Mouse (Mus musculus): ENCODE measurements around the gene Dtl.
"Not testable (repeated sequence)": the region's sequence is repeated elsewhere in the genome, so short reads cannot be mapped to it uniquely, and the experiment has no call there.

The Dtl gene

DNA sequence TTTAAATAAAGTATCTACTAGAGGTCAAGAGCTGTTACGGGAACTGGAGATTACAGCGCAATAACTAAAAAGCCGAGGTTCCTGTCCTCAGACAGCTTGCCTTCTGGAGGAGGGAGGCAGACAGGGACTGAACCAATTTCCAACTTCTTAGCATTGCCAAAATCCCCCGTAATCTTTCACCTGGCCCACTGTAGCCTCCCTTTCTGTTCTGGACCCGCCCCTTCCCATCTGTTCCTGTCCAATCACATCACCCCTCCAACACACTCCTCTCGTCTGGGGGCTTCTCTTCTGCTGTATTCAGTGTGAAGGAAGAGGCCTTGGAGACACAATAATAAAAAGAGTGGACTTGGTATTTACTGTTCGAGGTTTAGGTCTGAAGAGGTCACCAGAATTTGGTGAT lies 55.1 kb downstream of the Dtl start:
- no peak for DNase-seq (ENCODE audit: extremely low read depth, low read depth, low spot score)

DNA sequence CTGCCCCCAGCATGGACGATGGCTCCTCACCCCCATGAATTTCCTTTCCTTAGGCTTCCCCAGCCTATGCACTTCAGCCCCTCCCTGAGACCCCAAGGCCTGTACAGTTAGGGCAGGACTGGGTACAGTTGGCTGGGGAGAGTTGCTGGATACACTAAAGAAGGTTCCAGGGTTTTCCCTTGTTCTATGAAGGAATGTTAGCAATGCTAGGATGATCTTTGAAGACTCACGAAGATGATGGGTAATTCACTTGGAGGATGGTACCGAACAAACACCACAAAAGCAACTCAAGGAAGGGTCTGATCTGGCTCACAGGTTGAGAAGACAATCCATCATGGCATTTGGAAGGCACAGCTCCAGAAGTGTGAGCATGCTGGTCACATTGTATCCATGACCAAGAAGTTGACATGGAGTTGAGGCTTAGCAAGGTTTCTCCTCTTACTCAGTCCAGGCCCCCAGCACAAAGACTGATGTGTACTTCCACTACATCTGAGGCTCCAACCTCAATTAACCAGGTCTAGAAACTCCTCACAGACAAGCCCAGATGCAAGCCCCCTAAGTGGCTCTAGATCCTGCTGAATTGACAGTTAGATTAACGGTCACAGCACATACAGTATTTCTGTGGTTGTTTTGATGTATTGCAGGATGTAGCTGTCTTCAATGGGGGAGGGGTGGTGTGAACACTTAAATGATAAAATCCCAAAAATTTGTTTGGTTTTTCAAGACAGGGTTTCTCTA lies 55.8 kb downstream of the Dtl start:
- DNase-seq (ENCODE audit: extremely low read depth, low read depth, low spot score), result no peak

DNA sequence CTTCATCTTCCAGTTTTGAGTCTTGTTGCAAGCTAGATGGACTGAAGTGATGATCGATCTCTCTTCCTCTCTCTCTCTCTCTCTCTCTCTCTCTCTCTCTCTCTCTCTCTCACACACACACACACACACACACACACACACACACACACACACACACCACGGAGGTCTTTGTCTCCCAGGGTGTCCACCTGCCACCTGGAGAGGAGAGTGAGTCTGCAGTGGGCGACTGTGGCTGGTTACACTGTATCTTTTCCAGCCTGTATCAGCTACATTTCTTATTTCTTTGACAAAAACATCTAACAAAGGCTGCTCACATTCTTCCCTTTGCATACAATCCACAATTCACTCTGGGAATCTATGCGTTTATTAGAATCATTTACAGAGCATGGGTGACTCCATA lies 56.4 kb downstream of the Dtl start:
- DNase-seq (ENCODE audit: extremely low read depth, low read depth, low spot score), result no peak

DNA sequence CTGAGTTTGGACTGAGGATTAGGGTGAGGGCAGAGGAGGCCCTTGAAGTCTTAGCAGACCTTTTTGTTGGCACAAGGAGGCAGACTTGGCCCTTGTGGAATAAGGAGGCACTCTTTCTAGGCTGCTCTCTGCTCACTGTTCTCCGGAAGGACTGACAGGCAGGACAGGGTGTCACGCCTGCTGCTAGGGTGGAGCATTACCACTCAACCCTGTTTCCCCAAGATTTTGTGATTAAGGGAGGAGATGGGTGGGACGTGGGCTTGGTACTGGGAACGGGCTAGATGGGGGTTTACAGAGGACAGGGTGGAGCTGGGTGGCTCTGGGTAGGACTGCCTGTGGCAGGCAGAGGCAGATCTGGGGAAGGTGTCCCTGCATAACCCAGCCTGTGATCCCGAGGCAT lies 57.4 kb downstream of the Dtl start:
- no peak for DNase-seq (ENCODE audit: extremely low read depth, low read depth, low spot score)

DNA sequence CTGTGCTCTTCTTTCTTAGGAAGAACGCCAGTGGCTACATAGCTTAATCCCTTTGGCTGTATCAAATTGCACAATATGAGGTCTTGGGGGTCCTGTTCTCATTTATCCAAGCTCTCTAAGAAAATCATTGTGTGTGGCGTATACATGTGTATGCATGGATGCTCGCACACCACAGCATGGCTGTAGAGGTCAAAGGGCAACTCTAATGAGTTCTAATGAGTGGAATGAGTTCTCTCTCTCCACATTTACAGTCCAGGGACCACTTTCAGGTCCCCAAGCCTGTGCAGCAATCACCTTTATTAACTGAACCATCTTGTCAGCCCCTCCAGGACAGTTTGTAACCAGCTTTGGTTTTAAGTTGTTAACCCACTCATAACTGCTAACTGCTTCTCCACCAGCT lies 58.3 kb downstream of the Dtl start:
- no peak for DNase-seq (ENCODE audit: extremely low read depth, low read depth, low spot score)

DNA sequence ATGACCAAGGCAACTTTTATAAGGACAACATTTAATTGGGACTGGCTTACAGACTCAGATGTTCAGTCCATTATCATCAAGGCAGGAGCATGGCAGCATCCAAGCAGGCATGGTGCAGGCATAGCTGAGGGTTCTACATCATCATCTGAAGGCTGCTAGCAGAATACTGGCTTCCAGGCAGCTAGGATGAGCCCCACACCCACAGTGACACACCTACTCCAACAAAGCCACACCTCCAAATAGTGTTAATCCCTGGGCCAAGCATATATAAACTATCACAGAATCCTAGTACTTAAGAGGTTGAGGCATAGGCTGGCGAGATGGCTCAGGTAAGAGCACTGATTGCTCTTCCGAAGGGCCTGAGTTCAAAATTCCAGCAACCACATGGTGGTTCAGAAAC lies 59.0 kb downstream of the Dtl start:
- not testable (repeated sequence) for DNase-seq (ENCODE audit: extremely low read depth, low read depth, low spot score)

DNA sequence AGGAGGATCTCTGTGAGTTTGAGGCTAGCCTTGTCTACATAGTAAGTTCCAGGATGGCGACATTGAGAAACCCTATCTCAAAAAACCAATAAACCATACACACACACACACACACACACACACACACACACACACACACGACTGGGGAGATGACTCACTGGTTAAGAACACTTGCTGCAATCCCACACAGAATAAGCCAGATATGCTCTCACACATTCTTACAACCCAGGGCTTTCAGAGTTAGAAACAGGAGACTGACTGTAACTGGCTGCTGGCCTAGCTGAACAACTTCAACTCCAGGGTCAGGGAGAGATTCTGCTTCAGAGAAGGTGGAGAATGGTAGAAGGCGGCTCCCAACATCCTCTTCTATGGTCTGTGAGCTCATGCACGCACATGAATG lies 62.1 kb downstream of the Dtl start:
- no peak for DNase-seq (ENCODE audit: extremely low read depth, low read depth, low spot score)

DNA sequence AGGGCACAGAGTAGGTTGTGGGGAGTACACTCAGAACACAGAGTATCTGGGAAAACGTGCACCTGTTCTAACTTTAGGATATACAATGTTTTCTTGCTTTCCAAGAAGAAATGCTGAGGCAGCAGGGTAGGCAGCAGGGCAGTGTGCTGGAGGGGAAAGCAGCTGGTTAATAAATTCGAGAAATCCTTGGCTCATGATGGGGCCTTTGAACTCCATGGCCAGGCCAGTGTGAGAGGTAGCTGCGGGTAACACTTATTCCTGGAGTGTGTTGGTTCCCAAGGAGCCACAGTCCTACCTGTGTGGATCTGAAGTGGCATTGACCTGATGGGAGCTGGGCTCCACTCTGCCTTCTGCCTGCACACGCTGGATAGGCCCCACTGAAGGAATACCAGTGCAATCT lies 63.0 kb downstream of the Dtl start:
- DNase-seq (ENCODE audit: extremely low read depth, low read depth, low spot score), result no peak

DNA sequence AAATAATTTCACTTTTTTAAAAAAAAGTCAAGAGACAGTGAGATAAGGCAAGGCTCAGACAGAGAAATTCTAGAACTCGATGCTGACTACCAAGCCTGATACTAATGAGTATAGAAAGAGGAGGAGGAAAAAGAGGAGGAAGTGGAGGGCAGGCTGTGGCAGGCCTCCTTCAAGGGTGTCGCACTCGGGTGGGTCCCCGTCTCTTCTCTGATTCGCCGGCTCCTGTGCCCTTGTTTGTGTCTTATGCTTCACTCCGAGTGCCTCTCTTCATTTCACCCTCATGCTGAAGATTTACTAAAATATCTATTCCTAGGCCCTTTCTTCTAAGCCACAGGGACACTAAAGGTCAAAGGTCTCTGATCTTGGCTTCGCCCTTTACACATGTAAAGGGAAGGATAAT lies 63.8 kb downstream of the Dtl start:
- DNase-seq (ENCODE audit: extremely low read depth, low read depth, low spot score), result no peak

DNA sequence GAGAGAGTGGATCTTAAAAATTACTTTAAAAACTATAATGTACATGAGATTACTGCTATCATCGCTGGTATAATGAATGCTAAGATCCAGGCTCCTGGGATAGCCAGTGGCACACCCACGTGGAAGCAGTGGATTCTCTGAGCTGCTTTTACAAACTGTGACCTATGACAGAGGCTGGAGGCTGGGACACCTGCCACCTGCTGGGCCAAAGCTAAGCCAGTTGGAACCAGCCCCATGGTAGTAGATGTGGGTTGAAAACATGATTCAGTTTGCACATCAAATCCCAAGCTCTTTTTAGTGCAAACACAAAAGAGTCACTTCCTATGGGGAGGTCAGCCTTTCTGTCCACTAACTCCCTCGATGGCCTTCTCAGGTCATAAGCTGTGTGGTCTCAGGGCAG lies 65.5 kb downstream of the Dtl start:
- DNase-seq (ENCODE audit: extremely low read depth, low read depth, low spot score), result no peak

DNA sequence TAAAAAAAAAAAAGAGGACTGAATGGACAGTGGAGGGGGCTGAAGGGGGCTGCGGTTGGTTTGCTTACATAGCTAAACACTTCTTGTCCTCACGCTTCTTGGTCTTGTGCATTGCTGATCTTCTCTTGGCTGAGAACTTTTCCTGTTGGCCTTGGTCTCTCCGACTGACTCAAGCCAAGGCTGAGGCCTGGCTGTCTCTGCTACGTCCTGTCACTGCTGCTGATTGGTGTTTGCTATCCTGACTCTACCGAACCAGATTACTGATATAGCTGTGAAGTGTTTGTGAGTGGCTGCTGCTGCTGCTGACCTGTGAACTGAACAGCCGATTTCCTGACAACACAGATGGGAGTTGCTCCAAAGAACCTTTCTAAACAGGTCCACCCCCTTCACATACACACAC lies 66.2 kb downstream of the Dtl start:
- DNase-seq (ENCODE audit: extremely low read depth, low read depth, low spot score), result no peak

DNA sequence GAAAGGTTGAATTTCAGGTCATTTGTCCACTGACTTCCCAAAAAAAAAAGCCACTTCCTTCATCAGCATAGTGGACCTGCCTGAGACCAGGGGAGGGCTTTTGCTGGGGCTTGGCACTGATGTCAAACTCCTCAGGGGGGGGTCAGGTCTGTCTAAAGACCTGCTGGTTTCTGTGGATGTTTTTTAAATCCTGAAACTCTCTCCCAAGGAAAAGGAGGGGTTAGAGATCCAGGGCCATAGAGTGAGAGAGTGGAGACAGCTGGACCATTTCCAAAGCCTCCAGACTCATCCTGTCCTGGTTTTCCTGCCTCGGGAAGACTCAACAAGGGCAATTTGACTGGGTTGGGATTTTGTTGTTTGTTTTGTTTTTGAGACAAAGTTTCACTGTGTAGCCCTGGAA lies 68.6 kb downstream of the Dtl start:
- no peak for DNase-seq (ENCODE audit: extremely low read depth, low read depth, low spot score)

DNA sequence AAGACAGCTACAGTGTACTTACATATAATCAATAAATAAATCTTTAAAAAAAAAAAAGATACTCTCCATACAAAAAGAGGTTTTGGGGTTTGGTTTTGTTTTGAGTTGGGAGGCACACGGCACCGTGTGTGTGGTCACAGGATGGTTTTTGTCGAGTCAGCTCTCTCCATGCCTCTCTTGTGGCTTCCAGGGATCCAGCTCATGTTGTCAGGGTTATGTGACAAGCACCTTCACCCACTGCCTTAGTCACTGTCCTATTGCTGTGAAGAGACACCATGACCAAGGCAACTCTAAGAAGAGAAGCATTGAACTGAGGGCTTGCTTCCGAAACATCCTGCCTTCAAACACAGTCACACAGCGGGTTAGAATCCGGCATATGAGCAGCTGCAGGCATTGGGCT lies 75.7 kb downstream of the Dtl start:
- DNase-seq (ENCODE audit: extremely low read depth, low read depth, low spot score), result no peak

DNA sequence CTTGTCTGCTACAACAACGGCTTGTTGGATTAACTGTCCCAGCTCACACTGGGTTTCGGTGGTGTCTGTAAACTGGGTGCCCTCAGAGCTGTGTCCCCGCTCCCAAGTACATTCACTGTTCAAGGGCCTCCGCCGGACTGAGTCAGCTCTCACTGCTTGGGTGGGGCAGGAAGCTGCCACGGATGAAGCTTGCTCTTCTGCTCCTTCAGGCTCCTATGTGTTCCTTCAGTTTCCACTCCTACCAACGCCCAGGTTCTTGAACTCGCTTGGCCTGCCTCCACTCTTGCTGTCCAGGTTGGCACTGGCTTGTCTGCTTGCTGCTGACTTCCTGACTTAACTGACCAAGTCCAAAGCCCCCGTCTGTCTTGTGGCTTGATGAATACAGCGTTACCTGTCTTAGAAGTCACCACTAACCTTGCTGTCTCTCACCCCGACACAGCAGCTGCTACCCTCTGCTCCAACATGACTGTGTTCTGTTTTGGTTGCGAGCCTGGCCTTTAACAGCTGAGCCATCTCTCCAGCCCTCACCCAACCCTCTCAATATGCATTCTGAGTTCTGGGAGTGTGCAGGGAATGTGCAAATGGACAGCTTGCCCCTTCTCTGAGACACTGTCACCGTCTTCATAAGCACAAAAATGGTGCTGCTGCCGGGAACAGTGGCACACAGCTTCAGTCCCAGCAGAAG lies 76.9 kb downstream of the Dtl start:
- DNase-seq (ENCODE audit: extremely low read depth, low read depth, low spot score), result no peak

DNA sequence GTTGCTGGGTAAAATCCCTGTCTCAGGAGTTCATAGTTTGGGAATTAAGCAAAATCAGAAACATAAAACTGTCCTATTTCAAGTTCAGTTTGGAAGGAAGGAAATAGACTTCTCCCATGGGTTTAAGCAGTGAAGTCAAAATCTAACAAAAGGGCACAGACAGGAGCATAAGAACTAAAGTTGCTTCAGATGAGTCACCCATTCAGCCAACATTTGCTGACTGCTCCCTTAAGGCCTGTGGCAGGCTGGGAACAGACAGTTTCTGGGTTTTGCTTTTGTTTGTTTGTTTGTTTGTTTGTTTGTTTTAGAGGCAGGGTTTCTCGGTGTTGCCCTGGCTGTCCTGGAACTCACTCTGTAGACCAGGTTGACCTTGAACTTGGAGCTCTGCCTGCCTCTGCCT lies 78.7 kb downstream of the Dtl start:
- DNase-seq (ENCODE audit: extremely low read depth, low read depth, low spot score), result no peak

DNA sequence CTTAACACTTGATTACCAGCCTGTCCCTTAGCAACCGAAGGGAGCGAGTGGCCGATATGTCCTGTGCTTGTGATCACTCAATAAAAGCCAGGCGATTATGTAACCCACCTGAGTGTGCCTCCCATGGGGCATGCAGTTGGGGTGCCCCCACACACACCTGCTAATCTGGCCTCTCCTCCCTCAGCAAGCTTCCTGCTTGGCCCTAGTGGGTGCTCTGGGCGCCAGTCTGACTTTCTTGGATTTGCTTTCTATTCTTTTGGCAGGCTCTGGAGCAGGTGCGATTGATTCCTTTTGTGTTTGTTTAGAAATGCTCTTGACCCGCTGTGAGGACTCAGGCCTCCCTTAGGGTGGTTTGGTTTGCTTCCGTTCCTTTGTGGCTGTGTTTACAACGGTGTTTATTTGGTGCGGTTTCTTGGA lies 80.3 kb downstream of the Dtl start:
- no peak for DNase-seq (ENCODE audit: extremely low read depth, low read depth, low spot score)

DNA sequence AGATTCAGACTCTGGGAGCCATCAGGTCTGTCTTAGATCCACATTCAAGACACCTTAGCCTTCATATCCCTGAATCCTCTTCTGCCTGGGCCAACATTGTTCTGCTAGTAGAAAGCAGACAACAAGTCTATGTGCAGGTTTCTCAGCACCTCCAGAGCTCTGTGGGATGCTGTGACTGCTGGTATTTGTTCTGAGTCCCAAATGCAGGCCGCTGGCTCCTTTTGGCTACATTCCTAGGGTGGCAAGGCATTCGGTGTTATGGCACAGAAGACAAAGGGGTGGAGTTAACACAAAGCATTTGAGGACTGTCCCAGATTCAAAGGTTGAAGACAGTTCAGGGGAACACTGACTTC lies 81.1 kb downstream of the Dtl start:
- DNase-seq (ENCODE audit: extremely low read depth, low read depth, low spot score), result no peak

DNA sequence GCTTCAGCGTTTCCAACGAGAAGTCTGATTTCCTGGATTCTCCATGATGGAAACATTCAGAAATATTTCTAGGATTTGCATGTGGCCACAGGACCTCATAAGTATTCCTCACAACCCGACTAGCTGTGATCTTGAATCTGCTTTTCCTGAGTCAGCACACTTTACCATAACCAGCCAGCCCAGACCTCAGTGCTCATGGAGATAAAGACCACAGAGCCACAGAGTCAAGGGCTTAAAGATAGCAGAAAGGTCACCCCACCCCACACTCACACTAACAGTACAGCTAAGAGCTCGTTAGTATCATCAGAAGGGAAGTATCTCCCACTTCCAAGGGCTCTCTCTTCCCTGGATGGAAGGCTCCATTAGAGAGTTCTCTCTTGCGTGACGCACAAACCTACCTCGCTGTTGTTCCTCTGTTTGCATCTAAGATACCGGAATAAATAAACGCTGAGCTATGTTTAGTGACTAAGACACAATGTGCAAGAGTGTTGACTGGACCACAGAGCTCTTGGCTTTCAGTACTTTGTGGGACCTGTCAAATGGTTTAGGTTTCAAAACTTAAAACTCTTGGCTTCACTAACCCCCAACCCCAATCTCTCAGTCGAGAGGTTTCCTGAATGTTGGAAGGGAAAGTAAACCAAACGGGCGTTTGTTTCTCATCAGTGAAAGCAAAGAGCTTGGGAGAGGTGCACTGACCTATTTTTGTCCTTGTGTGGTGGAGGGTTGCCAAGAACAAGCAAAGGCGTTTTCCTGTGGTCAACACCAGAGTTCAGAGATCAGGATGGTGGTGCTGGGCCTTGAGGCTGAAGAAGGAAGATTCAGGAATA lies 81.7 kb downstream of the Dtl start:
- DNase-seq (ENCODE audit: extremely low read depth, low read depth, low spot score), result no peak

DNA sequence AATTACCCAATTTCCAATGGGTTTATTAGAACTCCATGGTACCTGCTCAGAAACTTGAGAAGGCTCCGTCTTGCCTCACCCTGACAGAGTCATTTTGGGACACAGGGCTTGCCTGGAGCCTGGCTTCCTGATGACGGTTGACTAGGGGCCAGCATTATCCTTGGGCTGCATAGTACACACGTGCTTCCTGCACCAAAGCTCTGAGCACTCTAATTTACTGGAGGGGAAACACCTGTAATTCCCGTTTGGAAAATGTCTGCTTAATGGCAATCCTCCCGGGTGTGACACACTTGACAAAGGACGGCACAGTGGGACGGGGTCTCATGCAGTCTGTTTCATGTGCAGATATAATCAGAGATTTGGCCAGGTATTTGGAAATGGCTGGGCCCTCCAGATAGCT lies 84.9 kb downstream of the Dtl start:
- DNase-seq (ENCODE audit: extremely low read depth, low read depth, low spot score), result no peak

All from fat pad, adult 2 months (tissue).